Mouse (Mus musculus) midbrain, embryonic 15.5 days (tissue): ENCODE measurements around the gene Wfdc15a. TPM values are rescaled to one million over a fixed set of nuclear protein-coding genes. Genes with fewer than 3 reads are reported as not detected.

Experiments used
- ATAC-seq: fragments of 200-750 bp; cut with Nextera tagmentation; replicated peaks from 2 replicates; pipeline ENCODE4 v1.8.0; 2017; ENCODE audit warnings: moderate TSS enrichment
- H3K27ac ChIP-seq: fragments of 300-500 bp; sonication (generic); 2 replicates; pipeline ENCODE4 v1.5.1; 2015; ENCODE audit warnings: mild to moderate bottlenecking, inconsistent platforms
- H3K27me3 ChIP-seq: fragments of 300-500 bp; sonication (generic); replicated peaks from 2 replicates; pipeline ENCODE4 v1.6.1; 2015; ENCODE audit warnings: inconsistent platforms
- H3K36me3 ChIP-seq: fragments of 300-500 bp; sonication (generic); replicated peaks from 2 replicates; pipeline ENCODE4 v1.6.1; 2015; ENCODE audit warnings: inconsistent platforms
- H3K4me1 ChIP-seq: fragments of 300-500 bp; sonication (generic); 2 replicates; pipeline ENCODE4 v1.6.1; 2015; ENCODE audit warnings: inconsistent platforms
- H3K4me2 ChIP-seq: fragments of 300-500 bp; sonication (generic); 2 replicates; pipeline ENCODE4 v1.6.1; 2015; ENCODE audit warnings: inconsistent platforms, mild to moderate bottlenecking, moderate library complexity
- H3K4me3 ChIP-seq: fragments of 300-500 bp; sonication (generic); 2 replicates; pipeline ENCODE4 v1.5.1; 2015; ENCODE audit warnings: mild to moderate bottlenecking, inconsistent platforms
- H3K9ac ChIP-seq: fragments of 300-500 bp; sonication (generic); 2 replicates; pipeline ENCODE4 v1.6.1; 2015; ENCODE audit warnings: mild to moderate bottlenecking, inconsistent platforms
- H3K9me3 ChIP-seq: fragments of 300-500 bp; sonication (generic); 2 replicates; pipeline ENCODE4 v1.6.1; 2016; ENCODE audit warnings: inconsistent platforms
- WGBS: fragments of 180-500 bp; shearing (Covaris S2); methylation state at CpG from one replicate; pipeline ENCODE4 v1.1.7; 2015; ENCODE audit warnings: mixed read lengths; 5-methylcytosine and 5-hydroxymethylcytosine counted together
- polyA plus RNA-seq: library from polyadenylated mRNA; unstranded; fragments of >200 nt; fragmentation: Nextera tagmentation; extraction: Ambion mirVana; gene quantifications from 2 replicates; pipeline ENCODE4 v1.2.1, GENCODE M21; 2015

Gene Wfdc15a
- polyA plus RNA-seq, 1 experiment from 2014 or later, result not detected

DNA sequence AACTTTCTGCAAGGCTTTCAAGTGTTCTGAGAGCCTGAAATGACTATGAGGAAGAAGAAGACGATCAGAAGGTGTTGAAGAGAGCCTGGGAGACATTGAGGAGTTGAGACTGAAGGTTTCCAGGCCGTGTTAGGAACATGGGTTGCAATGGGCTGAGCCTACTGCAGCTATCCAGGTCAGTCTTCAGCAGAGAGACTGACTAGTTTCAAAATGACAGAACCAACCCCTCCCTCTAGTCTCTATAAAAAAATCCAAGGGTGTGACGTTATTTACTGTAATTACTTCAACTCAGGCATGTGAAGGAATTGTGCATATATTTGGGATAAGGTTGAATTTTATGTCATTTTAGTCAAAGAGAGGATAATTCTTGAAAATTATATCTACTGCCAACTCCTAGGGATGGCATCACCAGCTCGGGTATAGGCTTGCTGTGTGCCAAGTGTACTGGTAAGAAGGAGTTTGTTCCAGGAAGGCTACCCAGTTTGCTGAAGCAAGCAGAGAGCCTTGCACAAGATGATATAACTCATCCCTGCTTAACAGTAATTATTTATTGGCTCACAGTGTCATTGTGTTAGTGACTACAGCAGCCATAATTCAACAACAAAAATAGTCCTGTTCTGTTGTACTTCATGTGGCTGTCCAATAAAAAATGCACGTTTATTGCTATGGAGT, 4.8 kb downstream of the Wfdc15a start:
- Histone ChIP-seq H3K27me3 (no peaks in the 10 kb centered on the region), H3K4me1 (no peaks in the 10 kb centered on the region), H3K36me3 (no peaks in the 10 kb centered on the region), H3K4me3 (no peak overlapping the region), H3K9ac (no peak overlapping the region), H3K27ac (no peak overlapping the region), H3K9me3 (no peaks in the 10 kb centered on the region), H3K4me2 (no peak overlapping the region)
- no peak for ATAC-seq
- WGBS, result 79% methylated on average over 5 of the region's 5 CpGs

- Histone ChIP-seq H3K9ac (no peak overlapping the region), H3K4me2 (no peak overlapping the region), H3K9me3 (no peaks in the 10 kb centered on the region), H3K36me3 (no peaks in the 10 kb centered on the region), H3K4me1 (no peaks in the 10 kb centered on the region), H3K27ac (no peak overlapping the region), H3K4me3 (no peak overlapping the region), H3K27me3 (no peaks in the 10 kb centered on the region)
- ATAC-seq, result no peak
Observed at GRCm38 (mm10) chr2:164192279-164192678, 7.7 kb downstream of the Wfdc15a start.

DNA sequence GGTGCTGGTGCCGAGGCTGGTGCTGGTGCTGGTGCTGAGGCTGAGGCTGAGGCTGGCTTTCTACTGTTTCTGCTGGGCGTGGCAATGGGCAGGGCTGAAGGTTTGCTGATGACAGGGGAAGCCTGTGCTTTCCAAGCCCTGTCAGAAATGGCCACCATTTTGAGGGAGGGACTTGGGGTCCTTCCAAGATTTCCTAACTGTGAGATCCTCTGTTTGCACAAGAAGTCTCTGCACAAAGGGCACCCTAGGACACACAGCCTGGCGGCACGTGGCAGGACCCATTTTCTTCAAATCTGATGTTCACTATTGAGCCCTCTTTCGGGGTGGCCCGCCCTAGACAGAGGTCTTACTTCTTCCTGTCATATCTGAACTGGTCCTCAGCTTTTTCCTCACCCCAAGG, 9.4 kb downstream of the Wfdc15a start, which contains the start of gene Wfdc12:
Wfdc12 (minus strand) TSS at position 33 of the 400 bp plus-strand sequence.
- no peaks in the 10 kb centered on the region for H3K9me3 ChIP-seq
- H3K4me2 ChIP-seq, result no peak within 1 kb of the TSS
- no peak for ATAC-seq
- H3K27ac ChIP-seq, result no peak within 1 kb of the TSS
- H3K4me3 ChIP-seq, result no peak within 1 kb of the TSS
- H3K36me3 ChIP-seq, result no peaks in the 10 kb centered on the region
- H3K9ac ChIP-seq, result no peak within 1 kb of the TSS
- H3K4me1 ChIP-seq, result no peaks in the 10 kb centered on the region
- H3K27me3 ChIP-seq, result no peaks in the 10 kb centered on the region
- 89% methylated on average over 6 of the region's 6 CpGs for WGBS

DNA sequence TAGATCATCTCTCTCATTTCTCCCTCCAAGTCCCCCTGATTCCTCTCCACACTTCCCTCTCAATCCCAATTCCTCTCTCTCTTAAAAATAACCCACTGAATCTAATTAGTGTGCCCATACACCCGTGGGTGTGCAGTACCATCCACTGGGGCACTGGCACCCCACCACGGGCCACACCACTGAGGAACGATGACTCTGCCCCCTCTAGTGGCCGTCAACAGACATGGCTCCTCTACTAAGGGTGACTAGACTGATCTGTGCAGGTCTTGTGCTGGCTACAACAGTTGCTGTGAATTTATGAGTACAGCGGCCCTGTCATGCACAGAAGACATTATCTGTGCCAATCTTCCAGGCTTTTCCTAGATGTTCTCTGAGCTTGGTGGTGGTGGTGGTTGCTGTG, 11.2 kb downstream of the Wfdc15a start:
- no peaks in the 10 kb centered on the region for H3K27me3 ChIP-seq
- H3K27ac ChIP-seq, result no peak overlapping the region
- H3K36me3 ChIP-seq, result no peaks in the 10 kb centered on the region
- no peak overlapping the region for H3K4me3 ChIP-seq
- no peak overlapping the region for H3K9ac ChIP-seq
- ATAC-seq, result no peak
- no peak overlapping the region for H3K4me2 ChIP-seq
- H3K9me3 ChIP-seq, result no peaks in the 10 kb centered on the region
- H3K4me1 ChIP-seq, result no peaks in the 10 kb centered on the region
- WGBS, result 31% methylated on average over 5 of the region's 5 CpGs

- no peak overlapping the region for H3K4me3 ChIP-seq
- no peaks in the 10 kb centered on the region for H3K36me3 ChIP-seq
- ATAC-seq, result no peak
- H3K4me2 ChIP-seq, result no peak overlapping the region
- WGBS, result 41% methylated on average over 9 of the region's 9 CpGs
- no peaks in the 10 kb centered on the region for H3K4me1 ChIP-seq
- no peak overlapping the region for H3K27ac ChIP-seq
- H3K27me3 ChIP-seq, result no peaks in the 10 kb centered on the region
- H3K9me3 ChIP-seq, result no peaks in the 10 kb centered on the region
- H3K9ac ChIP-seq, result no peak overlapping the region
Observed at GRCm38 (mm10) chr2:164184145-164184719, 15.7 kb downstream of the Wfdc15a start.

- Histone ChIP-seq H3K27ac (no peak overlapping the region), H3K9ac (no peak overlapping the region), H3K4me3 (no peak overlapping the region), H3K4me2 (no peak overlapping the region), H3K27me3 (no peaks in the 10 kb centered on the region), H3K9me3 (no peaks in the 10 kb centered on the region), H3K4me1 (no peaks in the 10 kb centered on the region), H3K36me3 (no peaks in the 10 kb centered on the region)
- no peak for ATAC-seq
- WGBS, result 72% methylated on average over 9 of the region's 9 CpGs
Observed at GRCm38 (mm10) chr2:164183340-164183739, 16.6 kb downstream of the Wfdc15a start.

GRCm38 (mm10) chr2:164182692-164183255, 17.2 kb downstream of the Wfdc15a start, which contains the start of gene Wfdc5:
TSS of gene Wfdc5 (minus strand) at chr2:164182742.
- Histone ChIP-seq H3K4me3 (no peak within 1 kb of the TSS), H3K27me3 (no peaks in the 10 kb centered on the region), H3K9me3 (no peaks in the 10 kb centered on the region), H3K4me1 (no peaks in the 10 kb centered on the region), H3K4me2 (no peak within 1 kb of the TSS), H3K27ac (no peak within 1 kb of the TSS), H3K36me3 (no peaks in the 10 kb centered on the region), H3K9ac (no peak within 1 kb of the TSS)
- ATAC-seq, result no peak
- 65% methylated on average over 7 of the region's 7 CpGs for WGBS

GRCm38 (mm10) chr2:164180770-164181169, 19.2 kb downstream of the Wfdc15a start:
- Histone ChIP-seq H3K27me3 (no peaks in the 10 kb centered on the region), H3K4me3 (no peak overlapping the region), H3K36me3 (no peaks in the 10 kb centered on the region), H3K27ac (no peak overlapping the region), H3K9me3 (no peaks in the 10 kb centered on the region), H3K9ac (no peak overlapping the region), H3K4me1 (no peaks in the 10 kb centered on the region), H3K4me2 (no peak overlapping the region)
- no peak for ATAC-seq
- 82% methylated on average over 4 of the region's 4 CpGs for WGBS

- WGBS, result 38% methylated on average over 3 of the region's 3 CpGs
- no peak for ATAC-seq
- no peaks in the 10 kb centered on the region for H3K4me1 ChIP-seq
- no peak overlapping the region for H3K9ac ChIP-seq
- no peak overlapping the region for H3K4me3 ChIP-seq
- H3K27ac ChIP-seq, result no peak overlapping the region
- H3K27me3 ChIP-seq, result no peaks in the 10 kb centered on the region
- no peaks in the 10 kb centered on the region for H3K9me3 ChIP-seq
- no peaks in the 10 kb centered on the region for H3K36me3 ChIP-seq
- no peak overlapping the region for H3K4me2 ChIP-seq
Observed at GRCm38 (mm10) chr2:164180124-164180523, 19.8 kb downstream of the Wfdc15a start.

GRCm38 (mm10) chr2:164177831-164178230, 22.1 kb downstream of the Wfdc15a start:
- Histone ChIP-seq H3K4me1 (no peaks in the 10 kb centered on the region), H3K36me3 (no peaks in the 10 kb centered on the region), H3K4me3 (no peak overlapping the region), H3K27ac (no peak overlapping the region), H3K9ac (no peak overlapping the region), H3K9me3 (no peaks in the 10 kb centered on the region), H3K27me3 (0 out of 2 replicates have a peak, but pooled peaks cover 3% of the 10 kb centered on the region), H3K4me2 (no peak overlapping the region)
- ATAC-seq, result no peak
- WGBS, result 82% methylated on average over 5 of the region's 5 CpGs

GRCm38 (mm10) chr2:164175850-164176249, 24.1 kb downstream of the Wfdc15a start:
- WGBS, result 75% methylated on average over 3 of the region's 3 CpGs
- no peaks in the 10 kb centered on the region for H3K9me3 ChIP-seq

GRCm38 (mm10) chr2:164174649-164175395, 25.1 kb downstream of the Wfdc15a start:
- Histone ChIP-seq H3K9me3 (no peaks in the 10 kb centered on the region), H3K4me2 (no peak overlapping the region), H3K36me3 (no peaks in the 10 kb centered on the region), H3K4me1 (peaks cover 19% of the 10 kb centered on the region), H3K9ac (no peak overlapping the region), H3K27ac (no peak overlapping the region), H3K4me3 (no peak overlapping the region), H3K27me3 (peaks cover 24% of the 10 kb centered on the region)
- ATAC-seq, result no peak
- 75% methylated on average over 8 of the region's 8 CpGs for WGBS

More at GRCm38 (mm10) chr2:164175850-164176249, 24.1 kb downstream of the Wfdc15a start:
- Histone ChIP-seq H3K9ac (no peak overlapping the region), H3K4me1 (peaks cover 9% of the 10 kb centered on the region), H3K27ac (no peak overlapping the region), H3K4me2 (no peak overlapping the region), H3K4me3 (no peak overlapping the region), H3K27me3 (peaks cover 14% of the 10 kb centered on the region), H3K36me3 (no peaks in the 10 kb centered on the region)
- no peak for ATAC-seq
